Mouse (Mus musculus) liver, embryonic 16.5 days (tissue): ENCODE data around the gene Secisbp2. TPM values are rescaled to one million over a fixed set of nuclear protein-coding genes. Genes with fewer than 3 reads are reported as not detected.
"Not testable (repeated sequence)": the region's sequence is repeated elsewhere in the genome, so short reads cannot be mapped to it uniquely, and the experiment has no call there.

Experiments used
- ATAC-seq: fragments of 200-750 bp; cut with Nextera tagmentation; 2 replicates; pipeline ENCODE4 v1.8.0; 2017; ENCODE audit warnings: low read depth, mild to moderate bottlenecking, moderate number of reproducible peaks, moderate library complexity
- H3K27ac ChIP-seq: fragments of 300-500 bp; sonication (generic); 2 replicates; pipeline ENCODE4 v1.5.1; 2014; ENCODE audit warnings: mild to moderate bottlenecking, low read length
- H3K27me3 ChIP-seq: fragments of 300-500 bp; sonication (generic); 2 replicates; pipeline ENCODE4 v1.6.1; 2014; ENCODE audit warnings: low read depth, low read length, mixed read lengths; ENCODE audit not compliant: control insufficient read depth, insufficient read depth
- H3K36me3 ChIP-seq: fragments of 300-500 bp; sonication (generic); 2 replicates; pipeline ENCODE4 v1.6.1; 2014; ENCODE audit warnings: mild to moderate bottlenecking; ENCODE audit not compliant: control insufficient read depth, insufficient read depth
- H3K4me1 ChIP-seq: fragments of 300-500 bp; sonication (generic); 2 replicates; pipeline ENCODE4 v1.6.1; 2014; ENCODE audit warnings: low read depth, low read length, mixed read lengths; ENCODE audit not compliant: control insufficient read depth
- H3K4me2 ChIP-seq: fragments of 300-500 bp; sonication (generic); 2 replicates; pipeline ENCODE4 v1.6.1; 2014; ENCODE audit warnings: low read depth, low read length, mixed read lengths
- H3K4me3 ChIP-seq: fragments of 300-500 bp; sonication (generic); 2 replicates; pipeline ENCODE4 v1.5.1; 2014; ENCODE audit warnings: low read depth, mild to moderate bottlenecking, low read length
- H3K9ac ChIP-seq: fragments of 300-500 bp; sonication (generic); 2 replicates; pipeline ENCODE4 v1.6.1; 2014; ENCODE audit warnings: low read depth, low read length
- H3K9me3 ChIP-seq: fragments of 300-500 bp; sonication (generic); replicated peaks from 2 replicates; pipeline ENCODE4 v1.6.1; 2016; ENCODE audit warnings: low read length; ENCODE audit not compliant: control insufficient read depth
- WGBS: fragments of 180-500 bp; shearing (Covaris S2); extraction: QIAGEN DNeasy Blood & Tissue Kit; methylation state at CpG from one replicate; pipeline ENCODE4 v1.1.7; 2014; ENCODE audit not compliant: insufficient replicate concordance; 5-methylcytosine and 5-hydroxymethylcytosine counted together
- polyA plus RNA-seq: library from polyadenylated mRNA; unstranded; fragments of >200 nt; fragmentation: Nextera tagmentation; extraction: Ambion mirVana; gene quantifications from 2 replicates; pipeline ENCODE4 v1.2.1, GENCODE M21; 2015

Secisbp2 gene
- polyA plus RNA-seq, 1 experiment from 2014 or later: 13.6 TPM

DNA sequence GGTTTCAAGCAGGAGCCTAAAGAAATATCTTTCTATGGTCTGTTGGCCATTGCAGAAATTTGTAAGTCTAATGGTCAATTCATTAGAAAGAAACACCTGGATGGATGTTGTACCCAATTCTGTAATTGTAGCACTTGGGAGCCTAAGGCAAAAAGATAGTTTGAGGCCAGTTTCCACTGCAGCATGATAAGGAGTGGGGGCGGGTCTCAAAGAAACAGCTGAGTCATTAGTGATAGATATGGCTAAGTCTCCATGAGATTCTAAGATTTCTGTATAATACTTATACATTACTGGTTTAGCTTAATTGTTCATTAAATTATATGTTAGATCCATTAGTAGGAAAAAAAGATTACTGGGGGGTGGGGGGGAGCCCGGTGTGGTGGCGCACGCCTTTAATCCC is 3.3 kb upstream of the Secisbp2 start:
- Histone ChIP-seq H3K4me2 (peak overlapping the region; percentile 84), H3K27ac (peak overlapping the region; percentile 82), H3K9ac (peak overlapping the region; percentile 48), H3K4me1 (peaks cover 32% of the 10 kb centered on the region), H3K27me3 (no peaks in the 10 kb centered on the region), H3K9me3 (no peaks in the 10 kb centered on the region), H3K4me3 (peak overlapping the region; percentile 65), H3K36me3 (peaks cover 25% of the 10 kb centered on the region)
- ATAC-seq: no peak
- WGBS: 40% methylated on average over 4 of the region's 4 CpGs

GRCm38 (mm10) chr13:51649740-51650139 is 1.8 kb upstream of the Secisbp2 start:
- WGBS: 15% methylated on average over 1 of the region's 1 CpGs
- H3K4me2 ChIP-seq: no peak overlapping the region
- H3K4me3 ChIP-seq: no peak overlapping the region
- H3K4me1 ChIP-seq: peaks cover 27% of the 10 kb centered on the region
- ATAC-seq: no peak
- H3K9ac ChIP-seq: no peak overlapping the region
- no peak overlapping the region for H3K27ac ChIP-seq
- no peaks in the 10 kb centered on the region for H3K27me3 ChIP-seq
- H3K36me3 ChIP-seq: peaks cover 36% of the 10 kb centered on the region
- no peaks in the 10 kb centered on the region for H3K9me3 ChIP-seq

DNA sequence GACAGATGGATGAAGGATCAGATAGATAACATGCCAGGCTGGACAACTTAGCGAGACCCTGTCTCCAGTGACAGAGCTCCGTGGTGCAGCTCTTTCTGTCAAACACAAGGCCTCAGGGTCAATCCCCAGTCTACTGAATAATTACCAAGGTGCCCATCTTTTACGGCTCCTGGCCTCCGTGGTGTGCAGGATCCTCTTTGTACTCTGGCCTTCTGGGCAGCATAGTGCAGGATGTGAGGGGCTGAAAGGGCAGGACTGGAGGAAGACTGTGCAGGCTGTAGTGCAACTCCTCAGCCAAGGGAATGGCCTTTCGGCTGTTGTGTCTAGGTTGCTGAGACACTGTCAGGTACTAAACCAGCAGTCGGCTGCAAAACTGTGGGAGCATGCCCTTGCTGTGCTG is 1.7 kb downstream of the Secisbp2 start:
- Histone ChIP-seq H3K27me3 (no peaks in the 10 kb centered on the region), H3K9me3 (no peaks in the 10 kb centered on the region), H3K9ac (no peak overlapping the region), H3K4me2 (no peak overlapping the region), H3K36me3 (peaks cover 68% of the 10 kb centered on the region), H3K4me1 (peaks cover 26% of the 10 kb centered on the region), H3K4me3 (no peak overlapping the region), H3K27ac (no peak overlapping the region)
- no peak for ATAC-seq
- WGBS: 93% methylated on average over 6 of the region's 6 CpGs

DNA sequence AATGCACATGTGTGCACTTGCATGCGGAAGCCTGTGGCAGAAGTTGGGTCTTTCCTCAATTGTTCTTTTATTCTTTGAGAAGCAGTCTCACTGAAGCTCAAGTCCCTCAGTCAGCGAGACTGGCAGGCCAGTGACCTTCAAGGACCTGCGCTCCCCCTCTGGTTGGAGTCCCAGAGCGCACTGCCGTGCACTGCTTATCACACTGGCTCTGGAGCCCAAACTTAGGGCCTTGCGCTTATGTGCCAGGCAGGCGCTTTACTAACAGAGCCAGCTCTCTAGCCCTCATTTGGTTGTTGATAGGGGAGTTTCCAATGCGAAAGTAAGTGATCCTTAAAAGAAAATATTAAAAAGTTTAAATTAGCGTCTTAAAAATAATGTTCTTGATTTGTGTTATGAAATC is 2.5 kb downstream of the Secisbp2 start:
- ATAC-seq: no peak
- no peak overlapping the region for H3K4me2 ChIP-seq
- H3K4me1 ChIP-seq: peaks cover 18% of the 10 kb centered on the region
- no peak overlapping the region for H3K27ac ChIP-seq
- 87% methylated on average over 9 of the region's 9 CpGs for WGBS
- no peaks in the 10 kb centered on the region for H3K9me3 ChIP-seq
- no peaks in the 10 kb centered on the region for H3K27me3 ChIP-seq
- H3K4me3 ChIP-seq: no peak overlapping the region
- H3K9ac ChIP-seq: no peak overlapping the region
- H3K36me3 ChIP-seq: peaks cover 73% of the 10 kb centered on the region

DNA sequence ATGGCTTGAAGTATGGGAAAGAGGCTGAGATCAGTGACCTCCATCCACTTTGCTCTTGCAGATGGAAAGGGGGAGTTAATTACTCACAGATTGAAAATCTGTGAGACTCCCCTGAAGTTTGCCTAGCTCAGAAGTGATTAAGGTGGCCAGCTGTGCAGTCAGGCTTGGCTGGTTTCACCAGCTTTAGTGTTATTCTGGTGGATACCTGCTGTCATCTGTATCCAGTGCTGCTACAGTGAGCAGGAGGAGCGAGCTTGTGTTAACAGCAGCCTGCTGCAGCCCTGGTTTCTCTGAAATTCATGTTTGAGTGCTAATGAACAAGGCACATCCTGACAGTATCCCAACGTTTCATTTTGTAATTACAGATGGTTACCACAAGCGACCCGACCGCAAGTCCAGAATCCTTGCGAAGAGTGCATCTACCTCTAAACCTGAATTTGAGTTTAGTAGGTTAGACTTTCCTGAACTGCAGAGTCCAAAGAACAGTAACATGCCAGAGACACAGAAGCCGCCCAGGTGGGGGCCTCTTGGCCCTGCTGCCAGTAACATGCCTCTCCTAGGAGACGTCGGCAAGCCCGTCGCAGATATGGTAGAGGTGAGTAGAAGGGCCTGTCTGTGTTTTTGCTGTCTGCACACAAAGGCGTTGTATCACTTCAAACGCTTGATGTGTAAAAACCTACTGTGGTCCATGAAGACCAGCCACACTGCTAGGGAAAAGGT is 5.2 kb downstream of the Secisbp2 start:
- Histone ChIP-seq H3K9me3 (no peaks in the 10 kb centered on the region), H3K4me3 (no peak overlapping the region), H3K36me3 (peaks cover 78% of the 10 kb centered on the region), H3K4me1 (peaks cover 5% of the 10 kb centered on the region), H3K4me2 (no peak overlapping the region), H3K9ac (no peak overlapping the region), H3K27ac (no peak overlapping the region), H3K27me3 (no peaks in the 10 kb centered on the region)
- 90% methylated on average over 13 of the region's 13 CpGs for WGBS
- no peak for ATAC-seq

DNA sequence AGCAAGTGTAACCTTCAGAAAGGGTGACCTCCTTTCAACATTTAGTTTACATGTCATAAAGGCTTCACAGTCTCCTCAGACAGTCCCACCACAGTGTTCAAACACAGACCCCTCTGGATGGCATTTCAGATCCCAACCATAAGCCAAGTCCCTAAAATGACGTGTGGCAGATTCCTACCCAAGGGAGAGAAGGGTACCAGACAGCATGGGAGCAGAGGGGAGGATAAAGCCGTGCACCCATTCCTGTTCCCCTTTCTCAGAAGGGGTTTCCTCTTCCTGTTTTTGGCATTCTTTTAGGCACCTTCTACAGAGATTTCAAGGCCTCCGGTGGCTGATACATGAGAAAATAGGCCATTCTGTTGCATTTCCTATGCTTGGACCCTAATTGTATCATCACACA is 6.6 kb downstream of the Secisbp2 start:
- no peaks in the 10 kb centered on the region for H3K27me3 ChIP-seq
- H3K4me3 ChIP-seq: no peak overlapping the region
- H3K4me2 ChIP-seq: no peak overlapping the region
- no peak overlapping the region for H3K27ac ChIP-seq
- no peak for ATAC-seq
- H3K9ac ChIP-seq: no peak overlapping the region
- no peaks in the 10 kb centered on the region for H3K4me1 ChIP-seq
- H3K9me3 ChIP-seq: no peaks in the 10 kb centered on the region
- H3K36me3 ChIP-seq: peaks cover 82% of the 10 kb centered on the region
- 73% methylated on average over 3 of the region's 3 CpGs for WGBS

- Histone ChIP-seq H3K4me1 (no peaks in the 10 kb centered on the region), H3K36me3 (peaks cover 77% of the 10 kb centered on the region), H3K9me3 (no peaks in the 10 kb centered on the region), H3K27ac (no peak overlapping the region), H3K4me2 (no peak overlapping the region), H3K9ac (no peak overlapping the region), H3K4me3 (no peak overlapping the region), H3K27me3 (no peaks in the 10 kb centered on the region)
- ATAC-seq: no peak
- WGBS: 92% methylated on average over 7 of the region's 7 CpGs
These were observed 8.1 kb downstream of the Secisbp2 start for GRCm38 (mm10) chr13:51659573-51659972.

DNA sequence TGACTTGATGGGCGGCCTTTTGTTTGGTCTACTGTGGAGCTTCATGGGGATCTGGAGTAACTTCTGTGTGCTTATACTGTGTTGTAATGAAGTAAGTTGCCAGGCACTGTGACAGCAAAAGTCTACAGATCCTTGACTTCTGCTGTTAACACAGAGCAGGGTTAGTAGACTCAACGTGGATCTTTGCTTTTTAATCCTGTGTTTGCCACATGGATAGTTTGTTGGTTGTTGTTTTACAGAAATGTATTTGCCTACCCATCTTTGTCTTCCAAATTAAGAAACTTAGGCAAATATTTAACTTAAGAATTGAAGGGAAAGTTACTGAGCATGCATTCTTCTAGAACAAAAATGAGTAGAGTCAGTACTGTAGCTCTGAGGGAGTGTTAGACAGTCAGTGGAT is 12.1 kb downstream of the Secisbp2 start:
- ATAC-seq: no peak
- peaks cover 66% of the 10 kb centered on the region for H3K36me3 ChIP-seq
- no peaks in the 10 kb centered on the region for H3K9me3 ChIP-seq
- no peak overlapping the region for H3K4me2 ChIP-seq
- no peak overlapping the region for H3K9ac ChIP-seq
- H3K4me1 ChIP-seq: no peaks in the 10 kb centered on the region
- H3K4me3 ChIP-seq: no peak overlapping the region
- H3K27ac ChIP-seq: no peak overlapping the region
- 76% methylated on average over 2 of the region's 2 CpGs for WGBS
- H3K27me3 ChIP-seq: no peaks in the 10 kb centered on the region

DNA sequence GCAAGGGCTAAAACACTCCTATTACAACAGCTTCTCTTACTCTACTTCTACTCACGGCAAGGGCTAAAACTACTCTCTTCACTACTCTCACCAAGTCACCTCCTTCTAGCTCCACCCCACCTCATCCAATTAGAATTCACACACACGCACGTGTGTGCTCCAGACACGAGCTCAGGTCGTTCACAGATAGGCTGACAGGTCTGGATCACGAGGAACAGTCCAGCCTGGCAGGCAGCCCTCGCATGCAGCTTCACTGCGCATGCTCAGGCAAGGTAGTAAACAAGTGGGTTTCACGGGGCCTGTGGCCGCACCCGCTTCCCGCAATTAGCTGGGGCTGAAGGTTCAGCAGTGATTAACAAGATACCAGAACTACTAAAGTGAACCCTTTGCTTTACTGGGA is 16.7 kb downstream of the Secisbp2 start:
- WGBS: 86% methylated on average over 12 of the region's 12 CpGs
- H3K4me2 ChIP-seq, H3K9ac ChIP-seq, H3K27ac ChIP-seq, H3K4me1 ChIP-seq, H3K9me3 ChIP-seq, ATAC-seq, H3K4me3 ChIP-seq, H3K27me3 ChIP-seq: not testable (repeated sequence)
- peaks cover 39% of the 10 kb centered on the region for H3K36me3 ChIP-seq
